In the genomic region with DNA sequence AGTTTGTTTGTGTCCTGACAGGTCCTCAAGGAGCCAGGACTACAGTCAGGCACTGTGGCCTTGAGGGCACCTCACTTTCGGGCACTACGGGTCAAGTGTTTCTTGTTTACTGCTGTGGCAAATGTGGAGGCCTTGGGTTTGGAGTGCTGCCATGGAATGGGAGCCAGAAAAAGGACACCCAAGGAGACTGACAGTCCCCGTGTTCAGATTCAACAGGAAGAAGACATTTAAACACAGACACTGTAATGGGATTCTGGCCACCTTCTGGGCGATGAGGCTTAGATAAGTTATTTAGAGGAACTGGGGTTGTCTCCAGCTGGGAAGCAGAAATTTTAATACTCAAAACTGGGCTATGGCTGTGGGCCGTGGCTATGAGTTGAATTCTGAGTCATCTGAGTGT, we compare ENCODE assay signal across 13 mouse cellular contexts.
DNase-seq lines count a peak whose midpoint lies in the region; ATAC-seq lines count a peak whose summit lies in the region.
"Had no signal": no experiment of that assay in that cellular context is flagged by ENCODE, and none has a peak within 500 bp of the region (broad histone marks: within the 10 kb centered on the region; RNA-seq: fewer than 3 reads in every experiment).

No protein-coding gene starts in this region.

- peak; percentile 15 to 26 for DNase-seq in heart, postnatal 10 days
- peak; percentile 81 to 91 for DNase-seq in adrenal gland, adult (ENCODE audit: inconsistent age in 2 of 2, low spot score in 1 of 2)
- DNase-seq in cerebellum, adult 8-10 months = peak; percentile 44
- DNase-seq in lung, postnatal 25 days (ENCODE audit: low spot score) = peak; percentile 29
- no peak for DNase-seq in urinary bladder, postnatal 25 days (ENCODE audit: low spot score)
- DNase-seq: kidney, postnatal 10 days; thymus, postnatal 14 days had no signal

- no peak overlapping the region for H3K4me3 ChIP-seq in heart, embryonic 12.5 days
- no peak overlapping the region for H3K4me3 ChIP-seq in forebrain, embryonic 12.5 days (replicated peaks)
- no peak overlapping the region for H3K4me3 ChIP-seq in liver, embryonic 12.5 days
- H3K4me3 ChIP-seq: hindbrain, embryonic 15.5 days; midbrain, embryonic 12.5 days had no signal

- 67% methylated on average over 5 of the region's 5 CpGs for WGBS in heart, embryonic 12.5 days
- WGBS in forebrain, embryonic 12.5 days = 85% methylated on average over 5 of the region's 5 CpGs
- 54% methylated on average over 5 of the region's 5 CpGs for WGBS in liver, embryonic 12.5 days (ENCODE audit: insufficient replicate concordance)

- no peaks in the 10 kb centered on the region for H3K4me1 ChIP-seq in heart, embryonic 12.5 days (replicated peaks)
- no peaks in the 10 kb centered on the region; the same call in 1 of the 2 replicates for H3K4me1 ChIP-seq in forebrain, embryonic 12.5 days
- no peaks in the 10 kb centered on the region for H3K4me1 ChIP-seq in liver, embryonic 12.5 days
- H3K4me1 ChIP-seq: midbrain, embryonic 12.5 days had no signal

- H3K27me3 ChIP-seq in heart, embryonic 12.5 days (replicated peaks) = no peaks in the 10 kb centered on the region
- H3K27me3 ChIP-seq in forebrain, embryonic 12.5 days = no peaks in the 10 kb centered on the region
- no peaks in the 10 kb centered on the region; the same call in none of the 2 replicates for H3K27me3 ChIP-seq in liver, embryonic 12.5 days (replicated peaks)
- H3K27me3 ChIP-seq: hindbrain, embryonic 15.5 days; midbrain, embryonic 12.5 days had no signal

- peaks cover 14% of the 10 kb centered on the region; the same call in 1 of the 2 replicates for H3K9me3 ChIP-seq in heart, embryonic 12.5 days (replicated peaks)
- H3K9me3 ChIP-seq in forebrain, embryonic 12.5 days = no peaks in the 10 kb centered on the region
- no peaks in the 10 kb centered on the region for H3K9me3 ChIP-seq in liver, embryonic 12.5 days (replicated peaks)
- H3K9me3 ChIP-seq: hindbrain, embryonic 15.5 days; midbrain, embryonic 12.5 days had no signal

- no peak overlapping the region for H3K27ac ChIP-seq in heart, embryonic 12.5 days (ENCODE audit: poor library complexity, severe bottlenecking)
- H3K27ac ChIP-seq in forebrain, embryonic 12.5 days = no peak overlapping the region
- no peak overlapping the region for H3K27ac ChIP-seq in liver, embryonic 12.5 days
- H3K27ac ChIP-seq: hindbrain, embryonic 15.5 days; liver, embryonic 14.5 days; midbrain, embryonic 12.5 days had no signal

- no peak overlapping the region for H3K4me2 ChIP-seq in heart, embryonic 12.5 days
- no peak overlapping the region for H3K4me2 ChIP-seq in forebrain, embryonic 12.5 days
- H3K4me2 ChIP-seq in liver, embryonic 12.5 days = no peak overlapping the region
- H3K4me2 ChIP-seq: hindbrain, embryonic 15.5 days; midbrain, embryonic 12.5 days had no signal

- ATAC-seq in heart, embryonic 12.5 days (ENCODE audit: insufficient number of reproducible peaks, low FRiP score) = no peak
- no peak for ATAC-seq in forebrain, embryonic 12.5 days (ENCODE audit: low FRiP score)
- ATAC-seq in liver, embryonic 12.5 days = no peak

- H3K9ac ChIP-seq in heart, embryonic 12.5 days = no peak overlapping the region
- H3K9ac ChIP-seq in forebrain, embryonic 12.5 days = no peak overlapping the region
- H3K9ac ChIP-seq in liver, embryonic 12.5 days = no peak overlapping the region
- H3K9ac ChIP-seq: hindbrain, embryonic 15.5 days; liver, embryonic 14.5 days; midbrain, embryonic 12.5 days had no signal

- H3K36me3 ChIP-seq in heart, embryonic 12.5 days = no peaks in the 10 kb centered on the region
- no peaks in the 10 kb centered on the region for H3K36me3 ChIP-seq in forebrain, embryonic 12.5 days (replicated peaks)
- H3K36me3 ChIP-seq in liver, embryonic 12.5 days = no peaks in the 10 kb centered on the region

- intact Hi-C loops in heart, postnatal 10 days (cut with DNase I) = no loop called here
